Mouse (Mus musculus) CH12.LX (cell line): Measurements from ENCODE around the gene Csdc2.

ENCODE experiments used
- CTCF ChIP-seq, 2 experiments: IDR thresholded peaks in 1 of 2; conservative IDR thresholded peaks in 1 of 2; 2 replicates each; pipeline ENCODE4 v1.5.1; 2011 to 2012; ENCODE audit warnings: low read depth in 2 of 2, low read length in 2 of 2, improper control_type of control experiment in 1 of 2, inconsistent platforms in 1 of 2, mild to moderate bottlenecking in 1 of 2, moderate library complexity in 1 of 2
- NELFE ChIP-seq: IDR thresholded peaks from 2 replicates; pipeline ENCODE4 v1.6.1; 2011; ENCODE audit warnings: low read depth, low read length, improper control_type of control experiment
- NRF1 ChIP-seq: IDR thresholded peaks from 2 replicates; pipeline ENCODE4 v1.6.1; 2014; ENCODE audit warnings: low read depth, mild to moderate bottlenecking, inconsistent platforms, low read length, improper control_type of control experiment, moderate library complexity
- RAD21 ChIP-seq: IDR thresholded peaks from 2 replicates; pipeline ENCODE4 v1.6.1; 2011; ENCODE audit warnings: low read depth, mild to moderate bottlenecking, low read length, improper control_type of control experiment, moderate library complexity
- USF1 ChIP-seq: IDR thresholded peaks from 2 replicates; pipeline ENCODE4 v1.6.1; 2014; ENCODE audit warnings: low read depth, mild to moderate bottlenecking, inconsistent platforms, low read length, improper control_type of control experiment

- TF ChIP-seq CTCF (conservative IDR thresholded peaks at IDR 0.05 in 1 of 2, IDR thresholded peaks at IDR 0.05 in 1 of 2; ENCODE audit: low read depth in 2 of 2, low read length in 2 of 2) = no peak
- no peak for TF ChIP-seq NRF1
- no peak for TF ChIP-seq RAD21
- no peak for TF ChIP-seq USF1
- no peak for TF ChIP-seq NELFE
Observed at GRCm38 (mm10) chr15:81967821-81968220, 31.3 kb downstream of the Csdc2 start.
